Mouse (Mus musculus) gastrocnemius, adult 2 months (tissue): ENCODE data around the gene Rcor1. TPM values are rescaled to one million over a fixed set of nuclear protein-coding genes. Genes with fewer than 3 reads are reported as not detected.
A peak's percentile ranks its signal among the peaks of the same experiment; 100 is the strongest.

Source experiments
- DNase-seq: peaks from one replicate; pipeline ENCODE4 v3.0.0; 2022
- H3K27ac ChIP-seq: fragments of 200-600 bp; 2 replicates; pipeline ENCODE4 v1.8.1; 2022; ENCODE audit warnings: mild to moderate bottlenecking
- H3K4me3 ChIP-seq: fragments of 200-600 bp; 2 replicates; pipeline ENCODE4 v1.8.1; 2022; ENCODE audit warnings: mild to moderate bottlenecking, moderate library complexity
- CTCF ChIP-seq: fragments of 200-600 bp; IDR thresholded peaks from 2 replicates; pipeline ENCODE4 v1.8.1; 2022; ENCODE audit warnings: antibody characterized with exemption, mild to moderate bottlenecking, moderate library complexity
- intact Hi-C: fragments of 180-260 bp; cut with DNase I; formaldehyde crosslinking; loops from one replicate; pipeline ENCODE4 v1.15.1; 2025
- total RNA-seq, 2 experiments: library from RNA; stranded (reverse); gene quantifications; 2 replicates each; pipeline ENCODE4 v1.2.3; 2021

The Rcor1 gene
- total RNA-seq, 2 experiments from 2014 or later, result 6.8 to 8.5 TPM

GRCm38 (mm10) chr12:111151422-111152156, 112.4 kb downstream of the Rcor1 start:
- no peak overlapping the region for H3K27ac ChIP-seq
- H3K4me3 ChIP-seq, result no peak overlapping the region
- intact Hi-C loops, result no loop called here
- no peak for DNase-seq
- TF ChIP-seq CTCF, result no peak

- no peak for DNase-seq
- no peak overlapping the region for H3K4me3 ChIP-seq
- intact Hi-C loops, result no loop called here
- TF ChIP-seq CTCF, result no peak
- H3K27ac ChIP-seq, result no peak overlapping the region
Measured at GRCm38 (mm10) chr12:111152579-111152978, 113.4 kb downstream of the Rcor1 start.

GRCm38 (mm10) chr12:111152981-111153710, 114.0 kb downstream of the Rcor1 start:
- no peak overlapping the region for H3K27ac ChIP-seq
- no peak for TF ChIP-seq CTCF
- no peak for DNase-seq
- H3K4me3 ChIP-seq, result no peak overlapping the region
- intact Hi-C loops, result no loop called here

- H3K4me3 ChIP-seq, result no peak overlapping the region
- no peak for DNase-seq
- TF ChIP-seq CTCF, result no peak
- intact Hi-C loops, result no loop called here
- H3K27ac ChIP-seq, result no peak overlapping the region
Measured at GRCm38 (mm10) chr12:111153946-111154345, 114.8 kb downstream of the Rcor1 start.

GRCm38 (mm10) chr12:111154641-111155040, 115.5 kb downstream of the Rcor1 start:
- H3K4me3 ChIP-seq, result no peak overlapping the region
- DNase-seq, result no peak
- intact Hi-C loops, result no loop called here
- H3K27ac ChIP-seq, result no peak overlapping the region
- no peak for TF ChIP-seq CTCF

- no peak for DNase-seq
- intact Hi-C loops, result no loop called here
- Histone ChIP-seq H3K27ac (no peak overlapping the region), H3K4me3 (no peak overlapping the region)
- no peak for TF ChIP-seq CTCF
Measured at GRCm38 (mm10) chr12:111155756-111156155, 116.6 kb downstream of the Rcor1 start.

GRCm38 (mm10) chr12:111159659-111160428, 120.7 kb downstream of the Rcor1 start:
- Histone ChIP-seq H3K27ac (peak overlapping the region; percentile 35), H3K4me3 (no peak overlapping the region)
- no peak for DNase-seq
- TF ChIP-seq CTCF, result no peak
- intact Hi-C loops, result no loop called here

- no peak overlapping the region for H3K4me3 ChIP-seq
- intact Hi-C loops, result no loop called here
- no peak for TF ChIP-seq CTCF
Measured at GRCm38 (mm10) chr12:111160871-111161270, 121.7 kb downstream of the Rcor1 start.

GRCm38 (mm10) chr12:111161943-111162311, 122.8 kb downstream of the Rcor1 start:
- DNase-seq, result no peak
- intact Hi-C loops, result no loop called here
- H3K4me3 ChIP-seq, result peak overlapping the region; percentile 58
- H3K27ac ChIP-seq, result no peak overlapping the region
- no peak for TF ChIP-seq CTCF

More at GRCm38 (mm10) chr12:111160871-111161270, 121.7 kb downstream of the Rcor1 start:
- no peak overlapping the region for H3K27ac ChIP-seq
- DNase-seq, result no peak

GRCm38 (mm10) chr12:111162312-111163061, 123.3 kb downstream of the Rcor1 start:
- peak; percentile 38 for DNase-seq
- TF ChIP-seq CTCF, result no peak
- intact Hi-C loops, result no loop called here
- Histone ChIP-seq H3K27ac (no peak overlapping the region; the same call in 1 of the 2 replicates), H3K4me3 (peak overlapping the region; percentile 58)

- Histone ChIP-seq H3K4me3 (peak overlapping the region; percentile 75), H3K27ac (peak overlapping the region; percentile 85)
- peak; percentile 92 for DNase-seq
- intact Hi-C loops, result loop anchor here (2.0 kb wide), 1 partner anchor 22 kb away; no protein-coding TSS in a partner anchor
- no peak for TF ChIP-seq CTCF
Measured at GRCm38 (mm10) chr12:111164310-111164751, 125.2 kb downstream of the Rcor1 start.

- DNase-seq, result peak; percentile 59
- H3K27ac ChIP-seq, result peak overlapping the region; percentile 85
- peak overlapping the region; percentile 91 for H3K4me3 ChIP-seq
- intact Hi-C loops, result loop anchor here (2.0 kb wide), 1 partner anchor 22 kb away; no protein-coding TSS in a partner anchor
- peak; percentile 38 for TF ChIP-seq CTCF
Measured at GRCm38 (mm10) chr12:111165146-111165812, 126.1 kb downstream of the Rcor1 start.

Other genes with a start within 250 kb of the Rcor1 start
- gene Mok, start 198.4 kb upstream of the Rcor1 start, total RNA-seq, result under 1 TPM; 0.20 to 0.22 TPM
- 1 to 10 TPM; 7.0 to 7.7 TPM for gene Zfp839, start 189.1 kb upstream of the Rcor1 start, total RNA-seq
- 10 to 100 TPM; 21.8 to 24.8 TPM for gene Cinp, start 150.2 kb upstream of the Rcor1 start, total RNA-seq
- 1 to 10 TPM; 2.4 TPM for gene Tecpr2, start 150.1 kb upstream of the Rcor1 start, total RNA-seq
- gene Ankrd9, start 60.3 kb upstream of the Rcor1 start, total RNA-seq, result 100 to 1,000 TPM; 150 to 203 TPM
- 10 to 100 TPM in 1 of 2 experiments, 1 to 10 TPM in 1; 9.5 to 14.5 TPM for gene Traf3, start 127.0 kb downstream of the Rcor1 start, total RNA-seq
- under 1 TPM in 1 of 2 experiments, not detected in 1; 0.28 TPM for gene 4930595D18Rik, start 145.1 kb downstream of the Rcor1 start, total RNA-seq
- not detected for gene Amn, start 231.7 kb downstream of the Rcor1 start, total RNA-seq